Mouse (Mus musculus): ENCODE measurements around the gene Gpr158. TPM values are rescaled to one million over a fixed set of nuclear protein-coding genes. Genes with fewer than 3 reads are reported as not detected.

Gene Gpr158
- polyA plus RNA-seq, 1 experiment = 0.01 TPM

DNA sequence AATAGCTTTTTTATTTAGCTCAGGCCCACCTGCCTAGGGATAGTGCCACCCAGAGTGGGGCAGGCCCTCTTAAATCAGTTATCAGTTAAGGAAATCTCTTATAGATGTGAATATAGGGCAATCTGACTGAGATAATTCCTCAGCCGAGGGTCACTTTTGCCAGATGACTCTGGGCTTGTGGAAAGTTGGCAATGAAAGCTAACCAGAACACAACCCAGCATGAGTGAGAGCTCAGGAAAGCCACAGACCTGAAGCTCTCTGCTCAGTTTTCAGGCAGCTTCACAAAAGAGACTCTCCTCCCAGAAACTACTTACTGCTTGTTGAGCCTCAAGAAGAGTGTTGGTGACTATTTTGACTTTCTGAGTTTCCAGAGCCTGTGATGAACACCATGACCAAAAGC is 264.8 kb downstream of the Gpr158 start:
- no peak for DNase-seq (ENCODE audit: low spot score)

DNA sequence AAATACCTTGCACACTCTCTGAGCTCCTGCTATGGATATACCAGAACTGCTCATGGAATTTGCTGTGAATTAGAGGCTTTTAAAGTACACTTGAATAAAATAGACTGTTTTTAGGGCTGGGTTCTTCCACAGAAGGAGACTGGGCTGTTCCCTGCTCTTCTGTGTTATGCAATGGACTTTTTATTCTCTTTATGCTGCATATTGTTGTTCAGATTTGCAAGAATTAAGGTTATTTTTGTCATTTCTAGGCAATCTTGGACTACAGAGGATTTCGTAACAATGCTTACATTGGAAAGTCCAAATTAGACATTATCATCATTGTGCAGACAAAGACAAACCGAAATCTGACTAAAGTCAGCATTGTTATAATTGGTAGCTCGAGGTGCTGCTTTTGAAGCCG is 298.4 kb downstream of the Gpr158 start:
- DNase-seq (ENCODE audit: low spot score) = no peak

DNA sequence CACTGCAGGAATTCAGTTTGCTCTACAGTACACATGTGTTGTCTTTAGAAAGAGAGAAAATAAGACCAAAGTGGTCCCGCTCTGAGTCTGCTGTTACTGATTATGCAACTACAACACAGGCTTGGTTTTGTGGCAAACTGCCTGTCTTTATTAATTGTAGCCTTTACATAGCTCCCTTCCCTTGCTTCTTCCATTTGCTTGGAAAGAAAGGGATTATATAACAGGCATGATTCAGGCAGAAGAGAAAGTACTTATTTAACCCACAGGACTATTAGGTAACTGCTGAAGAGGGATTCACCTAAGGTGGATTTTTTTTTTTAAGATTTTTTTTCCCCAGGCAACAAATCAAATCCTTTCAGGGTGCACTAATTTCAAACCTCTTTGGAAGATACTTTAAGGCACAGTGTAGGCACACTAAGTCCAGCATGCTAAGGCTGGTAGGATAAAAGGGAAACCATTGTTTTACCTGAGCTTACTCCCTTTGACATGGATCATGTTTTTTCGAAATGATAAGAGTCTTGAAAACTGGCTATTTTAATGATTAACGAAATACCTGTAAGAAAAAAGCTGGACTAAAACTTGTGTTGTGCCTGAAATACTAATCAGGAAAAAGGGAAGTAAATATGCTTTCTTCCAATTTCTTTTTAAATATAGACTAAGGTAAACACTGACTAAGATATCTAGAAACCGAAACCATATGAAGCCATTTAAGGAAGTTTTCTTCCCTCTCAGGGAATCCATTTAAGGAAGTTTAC is 308.9 kb downstream of the Gpr158 start:
- DNase-seq (ENCODE audit: low spot score) = no peak

DNA sequence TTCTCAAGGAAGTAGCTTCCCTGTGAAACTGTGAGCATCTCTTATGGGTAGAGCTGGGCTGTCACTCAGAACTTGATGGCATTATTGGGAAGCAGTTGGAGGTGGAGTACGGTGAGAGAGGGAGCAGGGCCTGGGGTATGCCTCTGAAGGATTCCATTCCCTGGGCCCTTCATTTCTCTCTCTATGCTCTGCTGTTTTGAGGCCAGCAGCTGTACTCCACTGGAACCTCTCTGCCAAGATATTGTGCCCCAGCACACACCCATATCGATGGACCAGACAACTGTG is 309.4 kb downstream of the Gpr158 start:
- no peak for DNase-seq (ENCODE audit: low spot score)

DNA sequence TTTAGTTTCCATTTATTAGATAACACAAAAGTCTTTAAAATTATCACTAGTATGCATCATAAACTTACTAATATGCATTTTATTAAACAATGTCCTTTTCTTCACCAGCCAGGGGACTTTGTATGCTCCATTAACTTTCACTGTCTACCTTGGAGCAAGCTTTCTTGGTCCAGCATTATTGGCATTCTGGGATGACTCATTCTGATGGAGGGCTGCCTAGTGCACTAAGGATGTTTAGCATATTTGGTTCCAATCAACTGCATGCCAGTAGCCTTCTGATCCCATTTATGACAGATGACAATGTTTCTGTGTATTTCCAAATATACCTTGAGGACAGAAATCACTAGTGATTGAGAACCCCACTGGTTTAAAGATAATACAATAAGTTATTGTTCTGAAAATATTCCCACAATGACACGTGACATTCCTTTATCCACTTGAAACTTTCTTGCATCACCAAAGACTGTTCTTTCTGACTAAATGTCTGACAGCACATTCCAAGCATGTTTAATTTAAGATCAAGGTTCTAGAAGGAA is 313.5 kb downstream of the Gpr158 start:
- no peak for DNase-seq (ENCODE audit: low spot score)

DNA sequence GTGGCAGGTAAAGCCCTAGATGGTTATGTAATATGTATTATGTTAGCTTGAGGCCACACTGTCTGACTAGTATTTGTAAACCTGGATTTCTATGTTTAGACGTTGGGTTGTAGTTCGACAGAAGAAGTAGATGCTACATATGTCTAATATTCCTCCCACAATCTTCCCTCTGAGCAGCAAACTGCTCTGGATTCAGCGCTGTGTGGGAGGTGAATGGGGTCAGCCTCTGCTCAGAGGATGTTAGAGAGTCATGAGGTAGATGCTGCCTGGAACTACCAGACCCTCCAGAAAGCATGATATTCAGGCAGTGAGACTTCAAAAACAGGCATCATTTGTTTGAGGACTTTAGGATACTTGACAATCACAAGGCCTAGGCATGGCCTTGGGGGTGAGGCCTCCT is 317.4 kb downstream of the Gpr158 start:
- DNase-seq (ENCODE audit: low spot score) = no peak

DNA sequence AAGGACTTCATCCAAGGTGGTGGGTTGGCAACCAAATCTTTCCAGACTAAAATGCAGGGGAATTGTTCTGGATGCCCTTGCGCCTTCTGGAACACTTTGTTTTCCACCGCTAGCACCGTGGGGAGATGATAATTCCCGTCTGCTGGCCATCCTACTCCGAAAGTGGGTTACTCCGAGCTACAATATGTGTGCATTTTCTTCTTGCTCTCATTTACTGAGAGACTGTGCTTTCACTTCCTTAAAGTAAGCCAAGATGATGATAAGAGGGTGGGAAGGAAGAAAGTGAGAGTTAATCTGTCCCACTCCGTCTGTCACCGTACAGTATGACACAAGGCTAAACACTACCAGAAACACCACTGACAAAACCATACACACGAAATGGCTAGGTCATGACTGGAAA is 325.8 kb downstream of the Gpr158 start:
- DNase-seq (ENCODE audit: low spot score) = no peak

DNA sequence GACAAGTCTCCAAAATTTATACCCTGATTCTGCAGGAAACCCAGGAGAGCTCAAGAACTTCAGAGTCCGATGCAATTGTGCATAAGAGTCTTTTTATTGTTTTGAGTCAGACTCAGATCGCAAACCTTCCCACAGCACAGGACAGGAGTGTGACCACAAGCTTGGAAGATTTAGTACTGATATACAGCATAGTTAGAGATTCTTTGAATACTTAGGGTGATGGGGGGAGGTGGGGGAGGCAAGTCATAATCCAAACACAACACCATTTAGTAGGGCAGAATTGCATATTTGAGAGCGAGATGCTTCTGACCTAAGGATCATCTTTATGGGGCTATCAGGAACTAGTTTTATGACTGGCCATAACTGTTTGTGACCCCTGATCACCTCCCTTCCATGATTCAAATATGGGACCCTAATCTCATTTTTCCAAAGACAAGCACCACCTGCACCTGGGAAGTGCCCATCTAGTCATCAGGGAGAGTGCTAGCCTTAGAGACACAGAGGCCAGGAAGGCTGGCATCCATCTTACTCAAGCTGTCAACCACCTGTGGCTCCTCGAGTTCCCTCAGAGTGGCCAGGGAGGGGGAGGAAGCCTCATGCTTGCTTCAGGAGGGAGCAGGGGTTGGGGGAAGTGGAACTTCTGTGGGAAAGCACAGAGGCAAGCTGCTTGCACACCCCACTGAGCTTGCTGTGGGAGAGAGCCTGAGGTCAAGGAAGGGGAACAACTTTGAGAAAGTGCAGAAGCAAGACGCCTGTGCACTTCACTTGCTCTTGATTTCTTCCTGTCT is 326.7 kb downstream of the Gpr158 start:
- no peak for DNase-seq (ENCODE audit: low spot score)

DNA sequence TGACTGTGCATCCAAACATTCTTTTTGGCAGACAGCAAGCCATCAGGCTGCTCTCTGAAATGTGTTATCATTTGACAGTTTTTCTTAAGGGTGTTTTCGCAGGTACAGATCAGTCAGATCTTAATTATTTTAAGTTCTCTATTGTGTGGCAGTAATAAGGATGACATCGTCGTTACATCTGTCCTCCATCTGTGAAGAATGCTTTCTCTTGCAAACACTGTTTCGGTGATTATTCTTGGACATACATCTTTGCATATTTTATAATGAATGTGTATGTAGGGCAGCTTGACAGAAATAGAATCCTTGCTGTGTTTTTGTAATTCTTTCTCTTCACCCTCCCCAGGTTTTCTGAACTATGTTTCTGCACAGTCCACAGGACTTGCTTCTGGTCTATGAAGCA is 360.7 kb downstream of the Gpr158 start:
- DNase-seq (ENCODE audit: low spot score) = no peak

DNA sequence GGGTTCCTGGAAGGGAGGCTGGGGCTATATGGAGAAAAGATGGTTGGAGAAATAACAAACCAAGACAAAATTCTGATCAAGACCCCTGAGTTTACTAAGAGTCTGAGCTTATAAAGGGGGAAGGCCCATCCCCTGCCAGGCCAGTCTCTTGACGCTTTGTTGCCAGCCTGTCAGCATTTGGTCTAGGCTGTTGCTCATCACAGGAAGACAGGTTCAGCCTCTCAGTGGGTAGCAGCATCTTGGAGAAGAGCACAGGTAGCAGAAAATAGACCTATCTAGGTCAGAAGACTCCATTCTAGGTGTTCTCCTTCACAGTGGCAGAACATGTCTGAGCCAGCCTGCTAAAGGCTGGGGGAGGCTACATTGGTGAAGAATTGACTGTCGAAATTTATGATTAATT is 416.4 kb downstream of the Gpr158 start:
- no peak for DNase-seq (ENCODE audit: low spot score)

DNA sequence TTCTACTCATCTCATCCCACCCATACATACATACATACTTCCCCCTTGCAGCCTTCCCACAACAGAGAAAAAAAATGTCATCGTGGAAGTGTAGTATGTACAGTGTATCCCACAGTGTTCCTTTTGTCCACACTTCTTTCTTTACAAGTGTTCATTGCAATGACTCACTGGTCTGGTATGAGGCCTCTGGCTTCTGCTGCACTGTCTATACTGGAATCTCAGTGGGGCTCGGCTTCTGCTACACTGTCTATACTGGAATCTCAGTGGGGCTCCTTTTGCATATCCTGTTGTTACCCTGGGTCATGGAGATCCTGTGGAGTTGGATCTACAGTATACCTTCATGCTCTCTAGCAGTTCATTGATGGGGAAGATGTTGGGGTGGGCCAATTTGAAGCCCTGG is 425.8 kb downstream of the Gpr158 start:
- no peak for DNase-seq (ENCODE audit: low spot score)

DNA sequence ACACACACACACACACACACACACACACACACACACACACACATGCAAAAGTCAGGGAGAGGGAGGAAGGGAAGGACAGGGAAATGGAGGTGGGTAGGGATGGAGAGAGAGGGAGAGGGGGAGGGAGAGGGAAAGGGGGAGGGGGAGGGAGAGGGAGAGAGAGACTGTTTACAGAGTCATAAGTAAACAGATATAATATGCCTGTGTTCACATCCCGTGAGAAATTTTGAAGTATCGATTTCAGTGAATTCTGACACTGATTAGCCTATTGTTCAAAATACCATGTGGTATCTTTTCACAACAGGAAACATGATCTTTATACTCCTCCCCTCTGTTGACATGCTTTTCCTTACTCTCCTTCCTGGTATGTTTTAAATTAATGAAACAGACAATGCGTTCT is 432.3 kb downstream of the Gpr158 start:
- DNase-seq (ENCODE audit: low spot score) = no peak

DNA sequence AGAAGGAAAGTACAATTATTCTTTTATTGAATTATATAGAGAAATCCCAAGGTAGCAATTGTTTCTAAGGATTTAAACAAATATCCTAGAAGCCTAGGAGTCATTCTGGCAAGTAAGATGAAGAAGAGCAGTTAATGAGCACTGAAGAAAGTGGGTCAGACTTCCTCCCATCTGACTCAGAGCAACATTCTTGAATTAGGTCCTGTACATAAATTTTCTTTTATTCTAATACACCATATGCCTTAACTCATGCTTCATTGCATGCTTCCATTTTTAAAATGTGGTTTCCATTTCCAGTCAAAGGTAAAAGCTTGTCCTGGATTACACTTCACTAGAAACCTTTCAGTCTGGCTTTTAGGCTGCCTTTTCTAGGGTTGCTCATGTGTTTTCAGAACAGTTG is 432.7 kb downstream of the Gpr158 start:
- DNase-seq (ENCODE audit: low spot score) = no peak

DNA sequence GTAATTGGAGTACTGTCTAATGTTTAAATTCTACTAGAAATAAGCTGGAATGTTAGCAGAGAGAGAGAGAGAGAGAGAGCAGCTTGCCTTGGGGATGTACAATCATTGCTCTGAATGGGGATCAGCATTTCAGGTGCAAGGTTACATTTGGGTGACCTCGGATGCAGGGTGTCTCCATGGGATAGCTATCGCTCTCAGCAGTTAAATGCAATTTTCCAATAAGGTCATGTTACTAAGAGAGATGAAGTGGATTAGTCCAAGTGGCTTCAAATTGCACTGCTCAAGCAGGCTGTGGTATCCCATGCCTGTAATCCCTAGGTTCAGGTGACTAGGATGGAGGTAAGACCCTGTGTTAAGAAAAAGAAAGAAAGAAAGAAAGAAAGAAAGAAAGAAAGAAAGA is 441.2 kb downstream of the Gpr158 start:
- DNase-seq (ENCODE audit: low spot score) = no peak

DNA sequence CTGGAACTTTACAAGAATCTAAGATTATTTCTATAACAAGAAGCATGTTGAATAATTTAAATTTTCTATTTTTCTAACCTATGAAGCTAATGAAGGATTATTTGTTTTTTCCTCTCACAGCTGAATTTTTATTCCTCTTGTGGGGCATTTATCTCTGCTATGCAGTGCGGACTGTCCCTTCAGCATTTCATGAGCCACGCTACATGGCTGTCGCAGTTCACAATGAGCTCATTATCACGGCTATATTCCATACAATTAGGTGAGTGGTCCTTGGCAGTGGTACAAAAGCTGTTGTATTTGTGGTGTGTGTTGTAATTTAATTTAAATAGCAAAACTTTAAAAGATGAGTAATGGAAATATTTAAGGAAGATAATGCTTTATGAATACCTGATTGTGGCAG is 443.1 kb downstream of the Gpr158 start:
- no peak for DNase-seq (ENCODE audit: low spot score)

DNA sequence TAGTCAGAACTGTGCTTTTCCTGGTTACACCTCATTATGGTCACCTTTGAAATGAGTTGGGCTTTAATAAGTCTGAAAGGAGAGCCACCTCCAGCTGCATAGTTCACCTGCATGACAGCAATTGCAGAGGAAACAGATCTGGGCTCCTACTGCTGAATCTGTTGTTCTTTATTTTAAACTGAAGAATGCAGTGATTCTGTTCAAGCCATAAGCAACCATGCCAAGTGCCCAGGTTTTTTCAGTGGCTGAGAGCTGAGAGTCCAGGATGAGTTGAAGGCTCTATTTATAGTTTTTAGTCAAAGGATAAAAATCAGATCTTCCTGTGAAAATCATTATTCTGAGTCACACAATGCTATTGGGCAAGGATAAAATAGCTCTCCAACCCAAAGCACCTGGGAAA is 496.7 kb downstream of the Gpr158 start:
- DNase-seq (ENCODE audit: low spot score) = no peak

Other genes starting within 250 kb of the Gpr158 start
- 1.4 and 2.4 TPM in 2 replicates for gene Enkur, start 162.2 kb upstream of the Gpr158 start, polyA plus RNA-seq (2012; rRNA removed)
- gene Thnsl1, start 161.8 kb upstream of the Gpr158 start, polyA plus RNA-seq (2012; rRNA removed) = 5.8 and 6.0 TPM in 2 replicates